Mouse (Mus musculus) limb, embryonic 13.5 days (tissue): ENCODE data around the gene Mif. TPM values are rescaled to one million over a fixed set of nuclear protein-coding genes. Genes with fewer than 3 reads are reported as not detected.

Experiments used
- polyA plus RNA-seq: library from polyadenylated mRNA; unstranded; fragments of >200 nt; fragmentation: Nextera tagmentation; extraction: Ambion mirVana; gene quantifications from 2 replicates; pipeline ENCODE4 v1.2.1, GENCODE M21; 2015

The Mif gene
- polyA plus RNA-seq, 1 experiment from 2014 or later = 1,677 TPM

Other genes starting within 250 kb of the Mif start
- gene Susd2, start 216.2 kb downstream of the Mif start, polyA plus RNA-seq = 3.1 TPM in 2 replicates
- gene Cabin1, start 95.9 kb downstream of the Mif start, polyA plus RNA-seq = 30.9 and 32.5 TPM in 2 replicates
- gene Ddt, start 86.8 kb downstream of the Mif start, polyA plus RNA-seq = 92.4 and 95.9 TPM in 2 replicates
- gene Gm20441, start 79.3 kb downstream of the Mif start, polyA plus RNA-seq = 0.86 TPM in 1 of 2 replicates, not detected in the other
- gene Gstt3, start 78.8 kb downstream of the Mif start, polyA plus RNA-seq = 19.6 and 21.5 TPM in 2 replicates
- gene Gstt1, start 61.7 kb downstream of the Mif start, polyA plus RNA-seq = 14.9 and 16.3 TPM in 2 replicates
- gene Gstt4, start 37.7 kb downstream of the Mif start, polyA plus RNA-seq = not detected in 2 replicates
- gene Gstt2, start 22.8 kb downstream of the Mif start, polyA plus RNA-seq = 12.7 and 13.8 TPM in 2 replicates
- 3.4 and 3.7 TPM in 2 replicates for gene Derl3, start 33.2 kb upstream of the Mif start, polyA plus RNA-seq
- gene Smarcb1, start 61.4 kb upstream of the Mif start, polyA plus RNA-seq = 247 and 248 TPM in 2 replicates
- gene Chchd10, start 72.9 kb upstream of the Mif start, polyA plus RNA-seq = 9.8 and 11.5 TPM in 2 replicates
- gene Mmp11, start 76.3 kb upstream of the Mif start, polyA plus RNA-seq = 194 and 198 TPM in 2 replicates
- gene Gm867, start 80.4 kb upstream of the Mif start, polyA plus RNA-seq = 0.15 TPM in 1 of 2 replicates, not detected in the other
- gene Vpreb3, start 82.8 kb upstream of the Mif start, polyA plus RNA-seq = 0.33 and 0.66 TPM in 2 replicates
- 0.11 TPM in 1 of 2 replicates, not detected in the other for gene Gm5134, start 94.3 kb upstream of the Mif start, polyA plus RNA-seq
- 22.1 and 22.5 TPM in 2 replicates for gene Zfp280b, start 172.4 kb upstream of the Mif start, polyA plus RNA-seq